Mouse (Mus musculus) heart, embryonic 13.5 days (tissue): Measurements from ENCODE around the gene Samhd1. TPM values are rescaled to one million over a fixed set of nuclear protein-coding genes. Genes with fewer than 3 reads are reported as not detected.
A peak's percentile ranks its signal among the peaks of the same experiment; 100 is the strongest.

ENCODE experiments used
- ATAC-seq: fragments of 200-750 bp; cut with Nextera tagmentation; 2 replicates; pipeline ENCODE4 v1.8.0; 2017; ENCODE audit warnings: moderate TSS enrichment; ENCODE audit not compliant: insufficient number of reproducible peaks, low FRiP score, low TSS enrichment; ENCODE audit errors: extremely low read depth
- H3K27ac ChIP-seq: fragments of 300-500 bp; sonication (generic); replicated peaks from 2 replicates; pipeline ENCODE4 v1.5.1; 2015; ENCODE audit warnings: moderate library complexity, mild to moderate bottlenecking, inconsistent platforms
- H3K27me3 ChIP-seq: fragments of 300-500 bp; sonication (generic); replicated peaks from 2 replicates; pipeline ENCODE4 v1.6.1; 2015; ENCODE audit warnings: mild to moderate bottlenecking, inconsistent platforms
- H3K36me3 ChIP-seq: fragments of 300-500 bp; sonication (generic); 2 replicates; pipeline ENCODE4 v1.6.1; 2015; ENCODE audit warnings: mild to moderate bottlenecking, inconsistent platforms
- H3K4me1 ChIP-seq: fragments of 300-500 bp; sonication (generic); 2 replicates; pipeline ENCODE4 v1.6.1; 2015; ENCODE audit warnings: inconsistent platforms
- H3K4me2 ChIP-seq: fragments of 300-500 bp; sonication (generic); 2 replicates; pipeline ENCODE4 v1.6.1; 2015; ENCODE audit warnings: inconsistent platforms, mild to moderate bottlenecking, moderate library complexity
- H3K4me3 ChIP-seq: fragments of 300-500 bp; sonication (generic); 2 replicates; pipeline ENCODE4 v1.5.1; 2015; ENCODE audit warnings: moderate library complexity, mild to moderate bottlenecking, inconsistent platforms
- H3K9ac ChIP-seq: fragments of 300-500 bp; sonication (generic); 2 replicates; pipeline ENCODE4 v1.6.1; 2015; ENCODE audit warnings: inconsistent platforms, mild to moderate bottlenecking, moderate library complexity
- H3K9me3 ChIP-seq: fragments of 300-500 bp; sonication (generic); 2 replicates; pipeline ENCODE4 v1.6.1; 2016; ENCODE audit warnings: inconsistent platforms
- WGBS: fragments of 180-500 bp; shearing (Covaris S2); methylation state at CpG from one replicate; pipeline ENCODE4 v1.1.7; 2015; ENCODE audit warnings: mixed read lengths; 5-methylcytosine and 5-hydroxymethylcytosine counted together
- polyA plus RNA-seq: library from polyadenylated mRNA; unstranded; fragments of >200 nt; fragmentation: Nextera tagmentation; extraction: Ambion mirVana; gene quantifications from 2 replicates; pipeline ENCODE4 v1.2.1, GENCODE M21; 2015

The Samhd1 gene
- polyA plus RNA-seq, 1 experiment from 2014 or later = 15.9 TPM

- H3K9me3 ChIP-seq = no peaks in the 10 kb centered on the region
- no peak overlapping the region for H3K4me3 ChIP-seq
- no peak overlapping the region for H3K27ac ChIP-seq
- WGBS = 81% methylated on average over 3 of the region's 3 CpGs
- H3K4me2 ChIP-seq = no peak overlapping the region
- H3K9ac ChIP-seq = no peak overlapping the region
- H3K27me3 ChIP-seq = no peaks in the 10 kb centered on the region
- ATAC-seq = no peak
- H3K4me1 ChIP-seq = peaks cover 6% of the 10 kb centered on the region
- peaks cover 41% of the 10 kb centered on the region for H3K36me3 ChIP-seq
Measured at GRCm38 (mm10) chr2:157127370-157127769, 7.7 kb downstream of the Samhd1 start.

DNA sequence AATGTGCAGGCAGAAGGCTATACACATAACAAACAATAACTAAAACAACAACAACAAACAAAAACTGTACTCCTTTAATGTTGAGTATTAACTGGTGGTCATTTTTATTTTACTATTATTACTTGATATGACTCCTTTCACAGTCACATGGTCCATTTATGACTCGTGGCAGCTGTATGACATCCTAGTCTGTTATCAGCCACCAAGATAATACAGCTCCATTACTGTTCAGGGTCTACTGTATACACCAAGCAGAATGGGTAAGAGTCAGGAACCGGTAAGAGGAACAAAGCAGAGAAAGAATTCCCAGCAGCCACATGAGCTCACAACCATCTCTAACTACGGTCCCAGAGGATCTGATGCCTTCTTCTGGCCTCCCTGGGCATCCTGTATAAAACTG, 9.8 kb downstream of the Samhd1 start:
- Histone ChIP-seq H3K27ac (no peak overlapping the region), H3K4me3 (no peak overlapping the region), H3K9ac (no peak overlapping the region), H3K36me3 (peaks cover 57% of the 10 kb centered on the region), H3K27me3 (no peaks in the 10 kb centered on the region), H3K4me1 (peaks cover 6% of the 10 kb centered on the region), H3K4me2 (no peak overlapping the region), H3K9me3 (no peaks in the 10 kb centered on the region)
- 63% methylated on average over 3 of the region's 3 CpGs for WGBS
- ATAC-seq = no peak

- 83% methylated on average over 8 of the region's 8 CpGs for WGBS
Measured at GRCm38 (mm10) chr2:157121766-157122165, 13.3 kb downstream of the Samhd1 start.

GRCm38 (mm10) chr2:157119075-157119474, 16.0 kb downstream of the Samhd1 start:
- Histone ChIP-seq H3K4me2 (no peak overlapping the region), H3K27ac (no peak overlapping the region), H3K4me1 (no peaks in the 10 kb centered on the region), H3K36me3 (peaks cover 46% of the 10 kb centered on the region), H3K9ac (no peak overlapping the region), H3K27me3 (no peaks in the 10 kb centered on the region), H3K4me3 (no peak overlapping the region), H3K9me3 (no peaks in the 10 kb centered on the region)
- WGBS = 65% methylated on average over 3 of the region's 3 CpGs
- no peak for ATAC-seq

More at GRCm38 (mm10) chr2:157121766-157122165, 13.3 kb downstream of the Samhd1 start:
- Histone ChIP-seq H3K9me3 (no peaks in the 10 kb centered on the region), H3K36me3 (peaks cover 56% of the 10 kb centered on the region), H3K9ac (no peak overlapping the region), H3K4me1 (peaks cover 6% of the 10 kb centered on the region), H3K27me3 (no peaks in the 10 kb centered on the region), H3K4me2 (no peak overlapping the region), H3K27ac (no peak overlapping the region), H3K4me3 (no peak overlapping the region)
- no peak for ATAC-seq

DNA sequence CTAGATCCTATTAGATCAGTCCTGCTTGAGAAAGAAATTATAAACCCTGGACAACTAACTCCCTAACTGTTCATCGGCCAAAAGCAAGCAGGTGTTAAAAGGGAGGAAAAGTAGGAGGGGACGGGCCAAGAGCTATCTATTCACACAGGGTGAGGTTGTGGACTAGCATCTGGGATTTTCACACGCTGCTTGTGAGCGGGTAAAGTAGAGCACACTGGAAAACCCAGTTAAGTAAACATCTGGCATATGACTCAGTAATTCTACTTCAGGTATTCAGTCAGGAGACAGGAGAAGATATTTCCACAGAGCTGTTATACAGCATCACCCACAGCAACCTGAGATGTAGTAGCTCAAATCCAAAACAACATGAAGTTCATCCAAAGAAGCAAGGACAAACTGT, 16.5 kb downstream of the Samhd1 start:
- ATAC-seq = no peak
- no peak overlapping the region for H3K4me2 ChIP-seq
- no peak overlapping the region for H3K9ac ChIP-seq
- 71% methylated on average over 4 of the region's 4 CpGs for WGBS
- H3K4me1 ChIP-seq = no peaks in the 10 kb centered on the region
- H3K27me3 ChIP-seq = no peaks in the 10 kb centered on the region
- H3K4me3 ChIP-seq = no peak overlapping the region
- H3K9me3 ChIP-seq = no peaks in the 10 kb centered on the region
- H3K36me3 ChIP-seq = peaks cover 51% of the 10 kb centered on the region
- no peak overlapping the region for H3K27ac ChIP-seq

DNA sequence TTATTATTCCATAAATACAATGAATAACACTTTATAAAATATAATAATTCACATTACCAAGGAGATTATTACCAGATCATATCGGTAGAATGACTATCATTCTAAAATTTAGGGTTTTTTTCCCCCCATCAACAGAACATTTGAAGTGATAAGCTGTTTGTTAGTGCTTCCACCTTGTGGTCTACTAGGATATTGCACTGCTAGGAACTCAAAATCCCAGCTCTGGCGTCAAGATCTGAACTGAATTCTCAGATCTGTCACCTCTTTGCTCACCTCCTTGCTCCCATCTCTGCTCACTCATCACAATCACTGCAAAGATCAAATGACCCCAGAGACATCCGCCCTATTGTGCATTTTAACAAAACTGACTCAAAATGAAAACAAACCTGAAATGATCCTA, 18.1 kb downstream of the Samhd1 start:
- Histone ChIP-seq H3K36me3 (peaks cover 57% of the 10 kb centered on the region), H3K27ac (no peak overlapping the region), H3K9me3 (no peaks in the 10 kb centered on the region), H3K4me2 (no peak overlapping the region), H3K9ac (no peak overlapping the region), H3K4me1 (no peaks in the 10 kb centered on the region), H3K4me3 (no peak overlapping the region), H3K27me3 (no peaks in the 10 kb centered on the region)
- WGBS = 16% methylated on average over 3 of the region's 3 CpGs
- ATAC-seq = no peak

- H3K27ac ChIP-seq = no peak overlapping the region
- no peaks in the 10 kb centered on the region for H3K9me3 ChIP-seq
- H3K4me2 ChIP-seq = no peak overlapping the region
- H3K4me3 ChIP-seq = no peak overlapping the region
- peaks cover 88% of the 10 kb centered on the region for H3K36me3 ChIP-seq
- H3K4me1 ChIP-seq = no peaks in the 10 kb centered on the region
- no peak overlapping the region for H3K9ac ChIP-seq
- H3K27me3 ChIP-seq = no peaks in the 10 kb centered on the region
- no peak for ATAC-seq
- WGBS = 81% methylated on average over 4 of the region's 4 CpGs
Measured at GRCm38 (mm10) chr2:157108236-157108635, 26.8 kb downstream of the Samhd1 start.

DNA sequence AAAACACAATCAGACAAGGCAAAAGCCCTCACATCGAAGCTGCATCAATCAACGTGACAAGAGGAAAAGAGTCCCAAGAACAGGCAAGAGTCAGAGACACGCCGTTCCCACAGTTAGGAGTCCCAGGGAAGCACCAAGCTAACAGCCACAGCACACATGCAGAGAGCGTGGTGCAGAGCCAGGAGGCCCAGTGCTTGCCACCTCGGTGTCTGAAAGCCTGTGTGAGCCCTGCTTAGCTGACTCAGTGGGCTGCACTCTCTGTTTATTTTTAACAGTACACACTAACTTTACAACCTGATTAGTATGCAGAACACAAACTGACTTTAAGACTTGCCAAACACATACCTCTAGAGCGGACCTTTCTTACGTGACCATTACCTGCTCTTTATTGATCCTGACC, 30.6 kb downstream of the Samhd1 start:
- Histone ChIP-seq H3K4me3 (no peak overlapping the region), H3K27ac (no peak overlapping the region), H3K4me2 (no peak overlapping the region), H3K36me3 (peaks cover 85% of the 10 kb centered on the region), H3K9me3 (no peaks in the 10 kb centered on the region), H3K27me3 (no peaks in the 10 kb centered on the region), H3K4me1 (peaks cover 12% of the 10 kb centered on the region), H3K9ac (no peak overlapping the region)
- ATAC-seq = no peak
- 81% methylated on average over 8 of the region's 8 CpGs for whole genome bisulfite sequencing

- WGBS = 48% methylated on average over 2 of the region's 2 CpGs
- H3K4me2 ChIP-seq = no peak overlapping the region
- no peak for ATAC-seq
- H3K4me3 ChIP-seq = no peak overlapping the region
- no peak overlapping the region for H3K9ac ChIP-seq
- H3K27ac ChIP-seq = no peak overlapping the region
- peaks cover 81% of the 10 kb centered on the region for H3K36me3 ChIP-seq
- peaks cover 12% of the 10 kb centered on the region for H3K4me1 ChIP-seq
- H3K27me3 ChIP-seq = no peaks in the 10 kb centered on the region
- no peaks in the 10 kb centered on the region for H3K9me3 ChIP-seq
Measured at GRCm38 (mm10) chr2:157102256-157102655, 32.8 kb downstream of the Samhd1 start.

DNA sequence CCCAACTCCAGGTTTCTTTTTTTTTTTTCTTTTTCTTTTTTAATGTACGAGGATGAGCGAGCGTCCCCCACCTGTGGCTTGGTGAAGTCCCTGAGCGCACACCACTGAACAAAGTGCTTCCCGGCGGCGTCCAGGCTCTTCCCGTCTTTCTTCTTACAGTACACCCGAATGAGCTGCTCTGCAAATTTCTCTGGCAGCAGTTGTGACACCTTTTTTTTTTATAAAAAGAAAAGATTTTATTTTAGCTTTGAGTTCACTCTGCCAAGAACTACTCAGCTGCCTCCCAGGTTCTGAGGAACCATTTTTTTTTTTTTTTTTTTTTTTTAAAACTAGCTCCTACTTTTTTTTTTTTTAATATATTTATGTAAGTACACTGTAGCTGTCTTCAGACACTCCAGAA, 33.4 kb downstream of the Samhd1 start:
- H3K36me3 ChIP-seq = peaks cover 75% of the 10 kb centered on the region
- no peak overlapping the region for H3K4me3 ChIP-seq
- H3K27me3 ChIP-seq = no peaks in the 10 kb centered on the region
- no peak overlapping the region for H3K4me2 ChIP-seq
- WGBS = 96% methylated on average over 9 of the region's 9 CpGs
- no peak for ATAC-seq
- H3K9ac ChIP-seq = no peak overlapping the region
- H3K27ac ChIP-seq = no peak overlapping the region
- H3K4me1 ChIP-seq = peaks cover 12% of the 10 kb centered on the region
- no peaks in the 10 kb centered on the region for H3K9me3 ChIP-seq

GRCm38 (mm10) chr2:157100319-157100605, 34.8 kb downstream of the Samhd1 start:
- peaks cover 61% of the 10 kb centered on the region for H3K36me3 ChIP-seq
- H3K4me3 ChIP-seq = no peak overlapping the region
- no peak for ATAC-seq
- peaks cover 12% of the 10 kb centered on the region for H3K4me1 ChIP-seq
- H3K9me3 ChIP-seq = no peaks in the 10 kb centered on the region
- H3K4me2 ChIP-seq = peak overlapping the region; percentile 23; the same call in 1 of the 2 replicates
- no peaks in the 10 kb centered on the region for H3K27me3 ChIP-seq
- peak overlapping the region; percentile 40 for H3K27ac ChIP-seq
- 61% methylated on average over 12 of the region's 12 CpGs for WGBS
- no peak overlapping the region for H3K9ac ChIP-seq

DNA sequence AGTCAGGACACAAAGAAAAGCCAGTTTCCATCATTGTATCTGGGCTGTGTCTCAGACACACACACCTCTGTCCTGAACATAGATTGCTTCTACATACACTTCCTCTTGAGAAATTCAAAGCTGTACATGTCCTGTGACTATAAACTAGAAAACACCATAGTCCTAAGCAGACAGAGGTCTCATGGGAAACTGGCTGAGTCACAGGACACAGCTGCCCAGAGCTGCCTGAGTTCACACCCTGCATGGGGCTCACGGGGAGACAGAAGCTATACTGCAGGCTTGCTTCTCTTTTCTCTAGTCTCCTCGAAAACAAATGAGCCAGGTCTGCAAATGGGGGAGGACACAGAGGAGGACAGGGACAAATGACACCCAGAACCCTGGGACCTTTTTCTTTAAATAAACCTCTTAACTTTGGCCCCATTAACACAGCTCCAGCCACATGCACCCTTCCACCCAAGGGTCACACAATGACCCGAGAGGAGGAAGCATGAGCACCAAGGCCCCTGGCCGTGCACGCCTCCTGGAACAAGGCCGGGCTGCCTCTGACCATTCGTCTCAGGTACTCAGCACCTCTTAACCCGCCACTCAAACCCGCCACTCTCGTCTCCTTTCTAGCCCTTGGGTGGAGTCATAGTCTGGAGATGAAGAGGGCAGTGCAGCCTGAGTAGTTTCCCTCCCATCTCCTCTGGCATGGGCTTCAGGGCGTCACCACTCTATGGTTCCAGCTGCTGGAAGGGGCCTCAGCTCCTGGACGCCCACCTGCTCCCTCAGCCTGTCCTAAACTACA, 35.3 kb downstream of the Samhd1 start:
- Histone ChIP-seq H3K9ac (no peak overlapping the region), H3K4me1 (peaks cover 12% of the 10 kb centered on the region), H3K27me3 (no peaks in the 10 kb centered on the region), H3K4me3 (no peak overlapping the region), H3K27ac (peak overlapping the region; percentile 46; the same call in 1 of the 2 replicates), H3K4me2 (0 out of 2 replicates have a peak overlapping the region, but pooled peaks have one; percentile 23), H3K9me3 (no peaks in the 10 kb centered on the region), H3K36me3 (peaks cover 56% of the 10 kb centered on the region)
- 60% methylated on average over 11 of the region's 12 CpGs for WGBS
- no peak for ATAC-seq
